Mouse (Mus musculus): Measurements from ENCODE around the gene Atp2a1.

DNA sequence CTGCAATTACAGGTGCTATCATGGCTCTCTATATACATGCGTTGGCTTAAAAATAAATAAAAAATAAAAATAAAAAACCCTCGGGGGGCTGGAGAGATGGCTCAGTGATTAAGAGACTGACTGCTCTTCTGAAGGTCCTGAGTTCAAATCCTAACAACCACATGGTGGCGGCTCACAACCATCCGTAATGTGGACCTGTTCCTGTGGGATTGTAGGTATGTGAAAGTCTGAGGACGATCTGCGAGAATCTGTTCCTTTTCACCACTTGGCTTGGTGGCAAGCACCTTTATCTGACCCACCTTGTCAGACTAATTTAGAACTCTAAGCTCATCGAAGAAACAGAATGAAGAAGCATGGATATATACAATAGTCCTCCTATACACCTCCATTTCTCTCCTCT, 36.5 kb upstream of the Atp2a1 start:
- TF ChIP-seq POLR2A (IDR thresholded peaks at IDR 0.05; ENCODE audit: borderline replicate concordance, low read depth, low read length), result no peak
- TF ChIP-seq CTCF (IDR thresholded peaks at IDR 0.05; ENCODE audit: low read depth, low read length), result no peak
